Mouse (Mus musculus) spleen, adult 2 months (tissue): Measurements from ENCODE around the gene Cyp26c1.

ENCODE experiments used
- CTCF ChIP-seq: fragments of 200-500 bp; IDR thresholded peaks from 2 replicates; pipeline ENCODE4 v1.5.1; 2011; ENCODE audit warnings: mild to moderate bottlenecking, inconsistent platforms; ENCODE audit not compliant: insufficient read depth, insufficient read length, insufficient replicate concordance; ENCODE audit errors: extremely low read depth
- POLR2A ChIP-seq: fragments of 200-500 bp; IDR thresholded peaks from 2 replicates; pipeline ENCODE4 v1.6.1; 2011; ENCODE audit warnings: low read depth, low read length, inconsistent platforms

GRCm38 (mm10) chr19:37695762-37696602 lies 10.6 kb downstream of the Cyp26c1 start:
- TF ChIP-seq CTCF (no peak), POLR2A (no peak)
